Mouse (Mus musculus) monocyte, adult 2 months (primary cell): ENCODE data around the gene Tbx15.

ENCODE experiments used
- DNase-seq, 2 experiments: peaks; one replicate each; pipeline ENCODE4 v3.0.0; 2022; ENCODE audit warnings: low spot score in 2 of 2, low read depth in 1 of 2

Gene Tbx15

GRCm38 (mm10) chr3:99248831-99249550, 8.8 kb downstream of the Tbx15 start:
- no peak for DNase-seq

DNA sequence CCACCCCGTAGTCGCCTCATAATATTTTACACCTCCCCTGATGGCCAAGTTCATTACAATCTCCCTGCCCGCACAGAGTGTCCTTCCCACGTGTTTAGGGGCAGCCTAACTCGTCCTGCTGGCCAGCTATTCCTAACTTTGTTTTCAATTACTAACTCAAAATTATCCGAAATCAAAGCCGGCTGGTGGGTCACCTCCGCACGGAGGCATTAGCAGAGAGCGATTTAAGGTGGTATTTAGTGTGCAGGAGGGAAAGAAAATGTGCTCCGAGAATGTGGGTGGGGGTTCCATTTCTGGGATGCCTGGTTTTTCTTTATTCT, 9.3 kb downstream of the Tbx15 start:
- DNase-seq = no peak

GRCm38 (mm10) chr3:99249906-99250305, 9.7 kb downstream of the Tbx15 start:
- DNase-seq = no peak

DNA sequence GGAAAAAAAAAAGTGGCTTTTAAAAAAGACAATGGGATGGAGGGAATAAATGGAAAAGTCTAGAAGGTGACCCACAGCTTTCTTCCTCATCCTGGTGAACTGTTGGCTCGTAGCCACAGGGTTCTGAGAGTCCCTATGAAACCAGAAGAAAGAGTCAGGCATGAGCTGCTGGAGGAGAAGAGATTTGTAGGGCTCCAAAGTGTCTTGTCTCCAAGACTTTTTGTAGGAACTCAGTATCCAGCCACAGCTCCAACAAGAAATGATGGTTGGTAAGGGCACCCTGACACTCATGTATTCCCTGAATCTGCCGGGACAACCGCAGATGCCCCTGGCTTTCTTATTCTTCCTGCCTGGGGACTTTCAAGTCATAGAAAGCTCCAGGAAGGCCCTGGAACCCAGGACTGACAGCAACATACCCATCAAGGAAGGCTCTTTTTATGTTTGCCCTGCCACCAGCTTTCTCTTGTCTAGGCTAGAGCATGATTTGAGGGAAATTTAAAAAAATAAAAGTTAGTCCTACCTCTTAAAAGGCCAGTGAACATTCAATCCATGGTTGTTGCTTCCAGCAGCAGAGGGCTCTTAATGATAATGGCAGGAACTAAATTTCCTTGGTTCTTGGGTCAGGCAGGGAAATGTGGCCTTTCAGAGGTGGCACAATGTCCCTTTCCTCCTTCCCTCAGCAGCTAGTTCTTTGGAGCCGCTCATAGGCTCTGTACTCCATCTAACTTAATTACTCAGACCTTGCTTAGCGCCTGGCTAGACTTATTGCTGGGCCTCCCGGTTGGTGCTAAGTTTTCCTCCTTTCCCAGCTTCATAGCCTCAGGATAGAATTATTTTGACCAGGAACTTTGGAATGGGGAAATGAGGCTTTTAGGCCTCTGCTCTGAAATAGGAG, 11.3 kb downstream of the Tbx15 start:
- DNase-seq = no peak

- DNase-seq = no peak
Observed at GRCm38 (mm10) chr3:99252461-99253091, 12.4 kb downstream of the Tbx15 start.

- DNase-seq = no peak
Observed at GRCm38 (mm10) chr3:99253092-99253488, 12.9 kb downstream of the Tbx15 start.

DNA sequence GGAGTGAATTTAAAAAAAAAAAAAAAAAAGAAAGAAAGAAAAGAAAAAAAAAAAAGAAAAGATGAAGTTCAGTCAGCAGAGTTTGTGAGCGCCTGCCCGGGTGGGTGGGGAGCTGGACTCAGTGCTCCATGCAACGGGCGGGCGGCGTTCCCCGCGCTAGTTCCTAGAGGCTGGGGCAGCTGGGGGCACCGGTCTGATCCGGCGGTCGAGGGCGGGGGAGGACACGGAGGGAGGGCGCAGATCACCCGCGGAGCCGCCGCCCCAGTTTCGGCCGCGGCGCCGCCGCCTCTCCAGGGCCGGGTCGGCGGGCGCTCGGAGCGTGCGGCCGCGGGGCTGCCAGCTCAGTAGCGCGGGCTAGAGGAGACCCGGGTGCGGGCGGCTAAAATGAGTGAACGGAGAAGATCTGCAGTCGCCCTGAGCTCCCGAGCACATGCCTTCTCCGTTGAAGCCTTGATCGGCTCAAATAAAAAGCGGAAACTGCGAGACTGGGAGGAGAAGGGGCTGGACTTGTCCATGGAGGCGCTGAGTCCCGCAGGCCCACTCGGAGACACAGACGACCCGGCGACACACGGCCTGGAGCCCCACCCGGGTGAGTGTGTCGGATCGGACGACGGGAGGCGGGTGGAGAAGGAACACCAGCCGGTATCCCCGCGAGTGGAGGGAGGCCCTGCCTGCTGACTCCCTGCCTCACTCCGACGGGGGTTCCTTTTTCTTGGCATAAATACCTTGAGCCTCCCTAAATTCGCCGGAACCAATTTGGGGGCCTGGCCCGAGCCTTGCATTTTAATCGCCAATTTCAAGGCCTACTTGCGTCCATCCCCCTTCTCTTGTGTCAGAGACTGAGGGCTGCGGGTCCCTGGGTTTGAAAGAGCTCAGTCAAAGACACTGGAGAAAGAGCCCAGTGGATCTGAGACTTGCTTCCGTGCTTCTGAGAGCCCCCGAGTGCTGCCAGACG, 13.6 kb downstream of the Tbx15 start:
- no peak for DNase-seq

- no peak for DNase-seq
Observed at GRCm38 (mm10) chr3:99254559-99255151, 14.5 kb downstream of the Tbx15 start.

GRCm38 (mm10) chr3:99255411-99256365, 15.5 kb downstream of the Tbx15 start:
- DNase-seq = no peak

DNA sequence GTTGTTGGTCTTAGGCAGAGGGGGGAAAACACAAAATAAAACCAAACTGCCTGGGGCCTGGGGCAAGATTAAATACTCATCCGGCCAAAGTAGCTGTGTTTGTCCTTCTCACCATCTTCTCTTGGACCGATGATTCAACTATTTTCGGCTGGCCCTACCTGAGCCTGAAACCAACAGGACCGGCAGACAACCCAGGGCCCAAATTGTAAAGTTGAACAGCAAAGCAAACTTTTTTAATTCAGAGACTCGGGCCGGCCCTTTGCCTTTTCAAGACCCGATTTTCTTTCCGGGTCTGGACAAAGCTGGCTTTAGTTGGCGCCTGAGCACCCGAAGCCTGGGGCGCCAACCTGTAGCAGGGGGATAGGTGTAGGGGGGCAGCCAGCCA, 16.2 kb downstream of the Tbx15 start:
- DNase-seq = no peak

- no peak for DNase-seq
Observed at GRCm38 (mm10) chr3:99256766-99257165, 16.6 kb downstream of the Tbx15 start.

DNA sequence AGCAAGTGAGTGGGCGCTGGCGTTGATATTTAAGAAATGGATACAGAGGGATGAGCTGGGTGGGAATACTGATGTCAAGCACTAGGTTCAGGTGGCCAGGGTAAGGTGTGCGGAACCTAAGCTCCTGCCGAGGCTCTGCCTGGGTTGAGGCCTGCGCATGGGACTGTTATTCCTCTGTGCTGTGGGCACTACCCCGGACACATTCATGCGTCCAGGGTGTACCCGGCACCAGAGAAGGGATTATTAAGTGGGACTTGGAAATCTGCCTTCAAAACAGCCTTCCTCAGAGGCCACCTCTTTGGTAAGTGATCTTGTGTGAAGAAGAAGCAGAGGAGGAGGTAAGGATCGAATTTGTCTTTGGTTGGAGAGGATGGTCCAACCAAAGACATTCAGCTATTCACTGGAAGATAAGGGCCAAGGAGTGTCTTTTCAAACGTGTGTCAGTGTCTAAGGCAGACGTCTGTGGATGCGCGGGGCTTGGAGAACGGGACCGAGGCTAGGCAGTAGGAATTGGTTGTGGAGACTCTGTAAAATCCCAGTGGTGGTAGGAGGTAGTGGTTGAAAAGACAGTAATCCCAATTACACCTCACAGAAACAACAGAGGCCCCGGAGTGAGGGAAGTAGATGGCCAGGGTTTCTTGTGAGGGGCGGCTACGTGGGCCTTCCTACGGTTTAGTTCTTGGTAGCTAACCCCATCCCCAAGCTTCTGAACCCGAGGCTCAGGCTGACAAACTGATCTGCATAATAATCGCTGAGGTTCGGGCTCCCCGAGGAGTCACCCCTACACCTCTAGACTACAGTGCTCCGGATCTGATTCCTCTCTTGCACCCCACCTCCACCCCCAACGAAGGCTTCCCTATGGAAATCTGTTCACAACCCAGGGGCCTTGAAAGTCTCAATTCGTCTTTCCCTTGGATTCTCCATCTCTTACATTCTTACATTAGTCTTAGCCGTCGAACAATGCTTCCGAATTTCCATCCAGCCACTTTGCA, 17.7 kb downstream of the Tbx15 start:
- DNase-seq = no peak

DNA sequence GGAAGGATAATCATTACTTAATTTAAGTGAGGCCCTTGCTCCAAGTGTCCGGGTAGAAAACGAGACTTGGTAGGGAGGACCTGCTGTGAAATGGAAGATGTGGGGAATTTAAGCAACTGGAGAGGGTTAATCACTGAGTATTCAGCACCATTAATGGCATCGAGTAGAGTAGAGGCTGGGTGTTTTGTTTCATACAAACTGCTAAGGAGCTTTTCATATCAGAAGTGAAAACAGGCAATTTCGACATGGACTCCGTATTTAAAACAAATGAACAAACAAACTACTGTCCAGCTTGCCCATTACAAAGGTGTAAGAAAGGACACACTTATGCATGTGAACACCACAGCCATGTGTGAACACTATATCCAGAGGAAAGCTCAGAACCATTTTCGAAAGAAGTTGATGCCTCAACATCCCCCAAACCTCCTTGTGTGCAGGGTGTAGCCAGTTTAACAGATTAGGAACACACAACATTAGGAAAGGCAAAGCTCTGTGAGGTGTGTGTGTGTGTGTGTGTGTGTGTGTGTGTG, 19.6 kb downstream of the Tbx15 start:
- no peak for DNase-seq

GRCm38 (mm10) chr3:99260395-99260794, 20.2 kb downstream of the Tbx15 start:
- DNase-seq = no peak

GRCm38 (mm10) chr3:99261371-99261791, 21.2 kb downstream of the Tbx15 start:
- no peak for DNase-seq

DNA sequence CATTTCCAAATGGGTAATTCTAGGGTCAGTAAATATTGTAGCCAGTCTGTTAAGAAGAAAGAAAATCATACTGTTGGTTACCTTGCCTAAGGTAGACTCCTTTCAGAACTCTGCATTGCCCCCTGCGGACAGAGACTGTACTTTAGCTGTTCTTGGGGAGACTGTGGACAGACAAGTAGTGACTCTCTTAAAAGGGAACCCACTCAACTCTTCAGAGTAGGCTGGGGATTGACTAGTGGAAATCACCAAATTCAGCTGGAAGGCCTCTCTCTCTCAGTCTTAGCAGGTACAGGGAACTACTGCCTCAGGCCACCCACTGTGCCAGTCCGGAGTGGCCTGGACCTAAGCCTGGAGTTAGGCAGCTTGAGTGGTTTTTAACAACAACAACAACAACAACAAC, 21.8 kb downstream of the Tbx15 start:
- DNase-seq = no peak

- DNase-seq = no peak
Observed at GRCm38 (mm10) chr3:99263471-99263903, 23.3 kb downstream of the Tbx15 start.

GRCm38 (mm10) chr3:99264695-99265094, 24.5 kb downstream of the Tbx15 start:
- DNase-seq = no peak
